Mouse (Mus musculus): Measurements from ENCODE around the gene Plekhf1. TPM values are rescaled to one million over a fixed set of nuclear protein-coding genes. Genes with fewer than 3 reads are reported as not detected.

Gene Plekhf1
- polyA plus RNA-seq, 1 experiment, result 10.6 TPM

GRCm38 (mm10) chr7:38173871-38174270 is 53.9 kb downstream of the Plekhf1 start:
- Histone ChIP-seq H3K4me3 (ENCODE audit: insufficient read depth, poor library complexity, severe bottlenecking) (no peak overlapping the region), H3K79me2 (ENCODE audit: control insufficient read depth, insufficient read depth) (no peaks in the 10 kb centered on the region), H3K36me3 (ENCODE audit: control insufficient read depth, insufficient read depth) (no peaks in the 10 kb centered on the region), H3ac (ENCODE audit: control insufficient read depth, insufficient read length, low read depth) (no peak overlapping the region), H3K79me3 (ENCODE audit: low read depth) (no peaks in the 10 kb centered on the region), H3K27me3 (ENCODE audit: control insufficient read depth, insufficient read depth, insufficient read length) (peaks cover 26% of the 10 kb centered on the region)
- TF ChIP-seq USF1 (IDR thresholded peaks at IDR 0.05; ENCODE audit: low read depth), result no peak
- TF ChIP-seq FOSL1 (IDR thresholded peaks at IDR 0.05; ENCODE audit: insufficient read depth, low read length, poor library complexity, severe bottlenecking), result no peak
- no peak for TF ChIP-seq CEBPB (IDR thresholded peaks at IDR 0.05; ENCODE audit: low read depth)

- Histone ChIP-seq H3K36me3 (ENCODE audit: control insufficient read depth, insufficient read depth) (no peaks in the 10 kb centered on the region), H3K4me3 (ENCODE audit: insufficient read depth, poor library complexity, severe bottlenecking) (no peak overlapping the region), H3K79me2 (ENCODE audit: control insufficient read depth, insufficient read depth) (no peaks in the 10 kb centered on the region), H3K27me3 (ENCODE audit: control insufficient read depth, insufficient read depth, insufficient read length) (peaks cover 9% of the 10 kb centered on the region), H3ac (ENCODE audit: control insufficient read depth, insufficient read length, low read depth) (no peak overlapping the region), H3K79me3 (ENCODE audit: low read depth) (no peaks in the 10 kb centered on the region)
- TF ChIP-seq FOSL1 (IDR thresholded peaks at IDR 0.05; ENCODE audit: insufficient read depth, low read length, poor library complexity, severe bottlenecking) (no peak), MYOD1 (IDR thresholded peaks at IDR 0.05; ENCODE audit: control insufficient read depth, insufficient read length, low read depth) (no peak), CEBPB (IDR thresholded peaks at IDR 0.05; ENCODE audit: low read depth) (no peak), MAX (IDR thresholded peaks at IDR 0.05) (no peak), CTCF (IDR thresholded peaks at IDR 0.05; ENCODE audit: control insufficient read depth, insufficient read depth, insufficient read length) (no peak), MYOG (IDR thresholded peaks at IDR 0.05; ENCODE audit: control insufficient read depth, extremely low read depth, insufficient read length) (no peak), USF1 (IDR thresholded peaks at IDR 0.05; ENCODE audit: low read depth) (no peak)
These were observed 60.1 kb downstream of the Plekhf1 start for GRCm38 (mm10) chr7:38167724-38168141.

Other genes starting within 250 kb of the Plekhf1 start
- gene Uri1, start 204.5 kb downstream of the Plekhf1 start, polyA plus RNA-seq (2012; fragmentation: generic; extraction: Trizol), result 12.6 TPM
- 58.6 TPM for gene Ccne1, start 120.5 kb downstream of the Plekhf1 start, polyA plus RNA-seq (2012; fragmentation: generic; extraction: Trizol)
- 7.0 TPM for gene 1600014C10Rik, start 44.8 kb downstream of the Plekhf1 start, polyA plus RNA-seq (2012; fragmentation: generic; extraction: Trizol)
- gene Pop4, start 43.4 kb upstream of the Plekhf1 start, polyA plus RNA-seq (2012; fragmentation: generic; extraction: Trizol), result 20.0 TPM